Mouse (Mus musculus): ENCODE results near the gene Kif1b.

Gene Kif1b

GRCm38 (mm10) chr4:149307596-149308490 lies at the start of gene Kif1b:
TSS of gene Kif1b (minus strand) at chr4:149307693.
- peak; percentile 88 for DNase-seq (ENCODE audit: extremely low read depth, insufficient read length, low spot score)

GRCm38 (mm10) chr4:149354671-149355070 lies 47.2 kb upstream of the Kif1b start:
- no peak for DNase-seq (ENCODE audit: extremely low read depth, insufficient read length, low spot score)

- no peak for DNase-seq (ENCODE audit: extremely low read depth, insufficient read length, low spot score)
These were observed 44.2 kb upstream of the Kif1b start for GRCm38 (mm10) chr4:149351596-149352150.

GRCm38 (mm10) chr4:149348963-149349362 lies 41.5 kb upstream of the Kif1b start:
- no peak for DNase-seq (ENCODE audit: extremely low read depth, insufficient read length, low spot score)

GRCm38 (mm10) chr4:149345873-149346272 lies 38.4 kb upstream of the Kif1b start:
- no peak for DNase-seq (ENCODE audit: extremely low read depth, insufficient read length, low spot score)

DNA sequence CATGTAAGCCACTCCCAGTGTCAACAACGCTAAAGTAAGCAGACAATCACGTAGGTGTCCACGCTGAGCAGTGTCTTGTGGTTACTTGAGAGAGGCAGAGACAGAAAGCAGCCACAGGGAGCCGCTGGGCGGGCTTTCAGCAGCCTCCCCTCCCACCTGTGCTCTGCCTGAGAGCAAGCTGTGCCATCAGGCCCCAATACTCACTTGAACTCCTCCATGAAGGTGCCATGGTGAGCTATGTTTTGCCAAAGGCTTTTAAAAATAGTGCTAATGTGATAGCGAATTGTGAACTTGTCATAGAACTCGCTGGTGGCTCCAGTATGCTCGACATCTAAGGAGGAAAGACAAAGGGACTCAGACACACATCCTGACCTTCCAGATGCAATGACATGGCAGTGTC lies 36.8 kb upstream of the Kif1b start:
- no peak for DNase-seq (ENCODE audit: extremely low read depth, insufficient read length, low spot score)

GRCm38 (mm10) chr4:149340680-149341079 lies 33.2 kb upstream of the Kif1b start:
- no peak for DNase-seq (ENCODE audit: extremely low read depth, insufficient read length, low spot score)

- no peak for DNase-seq (ENCODE audit: extremely low read depth, insufficient read length, low spot score)
These were observed 32.1 kb upstream of the Kif1b start for GRCm38 (mm10) chr4:149339426-149340214.

DNA sequence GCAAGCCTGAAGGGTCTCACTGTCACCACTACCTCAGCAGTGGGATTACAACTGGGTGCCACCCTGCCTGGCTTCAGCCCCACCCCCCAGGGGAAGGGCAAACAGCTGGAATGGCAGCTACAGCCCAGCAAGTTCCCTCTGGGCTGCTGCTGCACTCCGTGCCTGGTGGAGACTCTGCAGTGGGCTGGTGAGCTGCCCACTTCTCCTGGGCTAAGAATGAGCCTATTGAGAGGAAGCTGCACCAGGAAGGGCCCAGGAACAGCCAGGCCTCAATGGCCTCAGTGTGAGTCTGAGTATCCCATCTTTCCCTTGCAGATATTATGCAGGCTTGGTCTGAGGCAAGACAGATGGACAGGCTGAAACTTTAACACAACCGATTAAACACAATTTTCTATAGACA lies 30.6 kb upstream of the Kif1b start:
- DNase-seq (ENCODE audit: extremely low read depth, insufficient read length, low spot score), result no peak

GRCm38 (mm10) chr4:149337353-149337752 lies 29.9 kb upstream of the Kif1b start:
- DNase-seq (ENCODE audit: extremely low read depth, insufficient read length, low spot score), result no peak

DNA sequence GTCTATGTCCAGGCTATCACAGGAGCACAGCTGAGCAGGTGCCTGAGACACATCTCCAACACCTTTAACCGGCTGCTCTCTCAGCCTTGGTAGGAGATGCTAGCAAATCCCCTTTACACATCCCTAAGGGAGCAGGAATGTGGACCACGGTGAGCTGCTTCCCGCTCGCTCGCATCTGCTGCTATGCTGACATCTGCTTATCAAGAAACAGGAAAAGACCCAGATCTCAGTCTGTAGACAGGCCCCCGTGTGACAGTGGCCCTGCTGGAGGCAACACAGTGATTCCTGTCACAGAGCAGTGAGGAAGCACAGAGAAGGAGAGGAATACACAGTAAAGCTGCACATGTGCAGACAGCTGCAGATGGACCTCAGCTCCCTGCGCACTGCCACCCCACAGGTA lies 28.8 kb upstream of the Kif1b start:
- DNase-seq (ENCODE audit: extremely low read depth, insufficient read length, low spot score), result no peak

- no peak for DNase-seq (ENCODE audit: extremely low read depth, insufficient read length, low spot score)
These were observed 27.4 kb upstream of the Kif1b start for GRCm38 (mm10) chr4:149334881-149335280.

DNA sequence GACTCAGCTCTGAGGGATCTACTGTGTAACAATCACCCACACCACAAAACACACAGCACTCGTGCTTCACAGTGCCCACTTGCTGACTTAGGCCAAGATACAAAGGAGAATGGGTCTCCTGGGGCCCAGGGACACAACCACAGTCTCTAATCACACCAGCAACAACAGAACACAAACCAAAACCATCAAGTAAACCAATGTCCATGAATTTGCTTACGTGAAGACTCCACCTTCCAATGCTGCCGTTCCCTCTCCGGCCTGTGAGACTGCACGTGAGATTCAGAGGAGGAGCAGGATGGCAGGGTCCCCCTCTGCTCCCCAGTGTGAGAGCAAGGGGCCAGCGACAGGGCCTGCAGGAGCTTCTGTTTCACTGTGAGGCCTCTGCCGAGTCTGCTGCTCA lies 25.2 kb upstream of the Kif1b start:
- DNase-seq (ENCODE audit: extremely low read depth, insufficient read length, low spot score), result no peak

- no peak for DNase-seq (ENCODE audit: extremely low read depth, insufficient read length, low spot score)
These were observed 23.0 kb upstream of the Kif1b start for GRCm38 (mm10) chr4:149330495-149330894.

- DNase-seq (ENCODE audit: extremely low read depth, insufficient read length, low spot score), result no peak
These were observed 21.2 kb upstream of the Kif1b start for GRCm38 (mm10) chr4:149328735-149329134.

- DNase-seq (ENCODE audit: extremely low read depth, insufficient read length, low spot score), result no peak
These were observed 19.8 kb upstream of the Kif1b start for GRCm38 (mm10) chr4:149327281-149327680.

DNA sequence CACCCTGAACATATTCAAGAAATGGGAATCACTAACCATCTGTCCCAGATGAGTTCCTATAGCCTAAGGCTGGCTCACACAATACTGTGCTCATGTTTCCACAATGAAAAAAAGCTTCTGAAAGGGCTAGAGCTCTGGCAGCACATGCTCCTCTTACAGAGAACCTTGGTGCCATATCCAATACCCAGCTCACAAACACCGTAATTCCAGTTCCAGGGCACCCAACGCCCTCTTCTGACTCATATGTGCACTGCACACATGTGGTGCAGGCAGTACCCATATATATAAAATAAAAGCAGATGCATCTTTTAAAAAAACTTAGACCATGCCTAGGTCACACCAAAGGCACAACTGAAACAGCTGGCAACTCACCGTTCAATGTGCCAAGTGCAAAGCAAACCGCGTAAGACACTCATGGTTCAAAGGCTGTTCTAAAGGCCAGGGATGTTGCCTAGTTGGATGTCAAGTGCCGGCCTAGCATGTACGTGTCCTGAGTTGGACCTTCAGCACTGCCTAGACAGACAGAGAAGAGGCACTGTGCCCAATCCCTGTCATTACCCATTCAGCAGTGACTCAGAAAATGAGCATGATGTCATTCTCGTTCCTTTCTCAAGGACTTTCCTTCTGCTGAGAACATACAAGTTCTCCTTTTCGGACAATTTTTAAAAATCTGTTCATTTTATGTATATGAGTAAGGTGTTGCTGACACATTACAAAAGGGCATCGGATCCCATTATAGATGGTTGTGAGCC lies 18.1 kb upstream of the Kif1b start:
- DNase-seq (ENCODE audit: extremely low read depth, insufficient read length, low spot score), result no peak

DNA sequence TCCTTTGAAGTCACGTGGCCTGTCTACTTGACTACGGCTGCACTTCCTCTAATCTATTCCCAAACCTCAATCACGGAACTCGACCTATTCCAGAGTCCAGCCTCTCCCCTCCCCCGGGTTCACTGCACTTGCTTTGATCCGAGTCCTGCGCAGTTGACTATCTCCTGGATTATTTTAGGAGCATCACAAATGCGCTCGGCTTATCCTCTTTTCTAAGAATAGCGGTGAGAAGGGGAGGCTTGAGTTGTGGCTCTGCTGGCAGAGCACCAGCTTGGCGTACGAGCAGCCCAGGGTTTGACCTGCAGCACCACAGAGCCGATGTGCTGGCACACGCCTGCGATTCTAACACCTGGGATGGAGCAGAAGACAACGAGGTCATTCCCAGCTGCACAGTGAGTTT lies 16.2 kb upstream of the Kif1b start:
- DNase-seq (ENCODE audit: extremely low read depth, insufficient read length, low spot score), result no peak

GRCm38 (mm10) chr4:149322718-149323117 lies 15.2 kb upstream of the Kif1b start:
- DNase-seq (ENCODE audit: extremely low read depth, insufficient read length, low spot score), result no peak

GRCm38 (mm10) chr4:149322286-149322685 lies 14.8 kb upstream of the Kif1b start:
- no peak for DNase-seq (ENCODE audit: extremely low read depth, insufficient read length, low spot score)

DNA sequence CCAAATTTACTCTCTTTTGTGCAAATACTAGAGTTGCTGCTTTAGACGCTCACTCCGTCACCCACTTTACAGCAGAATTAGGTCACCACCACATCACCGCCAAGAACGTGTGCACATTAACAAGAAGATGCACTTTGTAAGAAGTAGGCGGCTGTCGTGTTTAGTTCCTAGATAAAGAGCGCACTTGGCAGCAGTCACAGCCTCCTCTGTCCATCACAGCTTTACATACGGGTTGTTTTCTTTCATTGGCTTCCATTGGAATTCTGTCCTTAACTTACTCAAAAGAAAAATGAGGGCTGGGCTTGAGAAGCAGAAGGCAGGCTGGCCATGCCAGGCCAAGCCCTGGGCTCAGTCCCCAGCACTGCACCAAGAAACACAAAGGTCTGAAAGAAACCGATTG lies 11.6 kb upstream of the Kif1b start:
- no peak for DNase-seq (ENCODE audit: extremely low read depth, insufficient read length, low spot score)
